Mouse (Mus musculus): Measurements from ENCODE around the gene Lingo3. TPM values are rescaled to one million over a fixed set of nuclear protein-coding genes. Genes with fewer than 3 reads are reported as not detected.

Lingo3 gene
- not detected in 2 replicates for polyA plus RNA-seq (2012; ENCODE audit: insufficient read depth, insufficient read length, missing spikeins)

GRCm38 (mm10) chr10:80843931-80844547 is at the start of gene Lingo3:
Gene Lingo3, minus strand, starts transcription at chr10:80844039.
- no peak for TF ChIP-seq POLR2A (IDR thresholded peaks at IDR 0.05; ENCODE audit: borderline replicate concordance, low read depth, low read length)
- no peak for TF ChIP-seq CTCF (IDR thresholded peaks at IDR 0.05; ENCODE audit: low read depth, low read length)
- Histone ChIP-seq H3K27ac (ENCODE audit: insufficient read depth, low read depth, low read length) (no peak within 1 kb of the TSS), H3K4me1 (ENCODE audit: control insufficient read depth, insufficient read depth, low read length) (peaks cover 18% of the 10 kb centered on the region), H3K4me3 (ENCODE audit: insufficient read depth, low read length) (peak within 1 kb of the TSS; percentile 42)

- TF ChIP-seq POLR2A (IDR thresholded peaks at IDR 0.05; ENCODE audit: borderline replicate concordance, low read depth, low read length) (no peak), CTCF (IDR thresholded peaks at IDR 0.05; ENCODE audit: low read depth, low read length) (no peak)
- no peaks in the 10 kb centered on the region for H3K4me1 ChIP-seq (ENCODE audit: control insufficient read depth, insufficient read depth, low read length)
- H3K27ac ChIP-seq (ENCODE audit: insufficient read depth, low read depth, low read length), result no peak overlapping the region
- H3K4me3 ChIP-seq (ENCODE audit: insufficient read depth, low read length), result no peak overlapping the region
These were observed 43.3 kb upstream of the Lingo3 start for GRCm38 (mm10) chr10:80887181-80887580.

- Histone ChIP-seq H3K27ac (ENCODE audit: insufficient read depth, low read depth, low read length) (no peak overlapping the region), H3K4me1 (ENCODE audit: control insufficient read depth, insufficient read depth, low read length) (peaks cover 13% of the 10 kb centered on the region), H3K4me3 (ENCODE audit: insufficient read depth, low read length) (no peak overlapping the region)
- TF ChIP-seq POLR2A (IDR thresholded peaks at IDR 0.05; ENCODE audit: borderline replicate concordance, low read depth, low read length) (no peak), CTCF (IDR thresholded peaks at IDR 0.05; ENCODE audit: low read depth, low read length) (peak; percentile 92)
These were observed 37.5 kb upstream of the Lingo3 start for GRCm38 (mm10) chr10:80881301-80881700.

GRCm38 (mm10) chr10:80880901-80881300 is 37.1 kb upstream of the Lingo3 start:
- H3K4me3 ChIP-seq (ENCODE audit: insufficient read depth, low read length), result no peak overlapping the region
- H3K4me1 ChIP-seq (ENCODE audit: control insufficient read depth, insufficient read depth, low read length), result peaks cover 13% of the 10 kb centered on the region
- no peak overlapping the region for H3K27ac ChIP-seq (ENCODE audit: insufficient read depth, low read depth, low read length)
- TF ChIP-seq CTCF (IDR thresholded peaks at IDR 0.05; ENCODE audit: low read depth, low read length) (no peak), POLR2A (IDR thresholded peaks at IDR 0.05; ENCODE audit: borderline replicate concordance, low read depth, low read length) (no peak)

GRCm38 (mm10) chr10:80880131-80880641 is 36.3 kb upstream of the Lingo3 start:
- no peak overlapping the region for H3K27ac ChIP-seq (ENCODE audit: insufficient read depth, low read depth, low read length)
- H3K4me3 ChIP-seq (ENCODE audit: insufficient read depth, low read length), result no peak overlapping the region
- TF ChIP-seq POLR2A (IDR thresholded peaks at IDR 0.05; ENCODE audit: borderline replicate concordance, low read depth, low read length) (no peak), CTCF (IDR thresholded peaks at IDR 0.05; ENCODE audit: low read depth, low read length) (peak; percentile 86)
- H3K4me1 ChIP-seq (ENCODE audit: control insufficient read depth, insufficient read depth, low read length), result peaks cover 13% of the 10 kb centered on the region

- H3K27ac ChIP-seq (ENCODE audit: insufficient read depth, low read depth, low read length), result no peak overlapping the region
These were observed 32.8 kb upstream of the Lingo3 start for GRCm38 (mm10) chr10:80876594-80876993.

GRCm38 (mm10) chr10:80876028-80876427 is 32.2 kb upstream of the Lingo3 start:
- Histone ChIP-seq H3K27ac (ENCODE audit: insufficient read depth, low read depth, low read length) (no peak overlapping the region), H3K4me3 (ENCODE audit: insufficient read depth, low read length) (no peak overlapping the region), H3K4me1 (ENCODE audit: control insufficient read depth, insufficient read depth, low read length) (peaks cover 13% of the 10 kb centered on the region)
- TF ChIP-seq POLR2A (IDR thresholded peaks at IDR 0.05; ENCODE audit: borderline replicate concordance, low read depth, low read length) (no peak), CTCF (IDR thresholded peaks at IDR 0.05; ENCODE audit: low read depth, low read length) (peak; percentile 59)

More at GRCm38 (mm10) chr10:80876594-80876993, 32.8 kb upstream of the Lingo3 start:
- H3K4me1 ChIP-seq (ENCODE audit: control insufficient read depth, insufficient read depth, low read length), result peaks cover 13% of the 10 kb centered on the region
- TF ChIP-seq CTCF (IDR thresholded peaks at IDR 0.05; ENCODE audit: low read depth, low read length) (no peak), POLR2A (IDR thresholded peaks at IDR 0.05; ENCODE audit: borderline replicate concordance, low read depth, low read length) (no peak)
- no peak overlapping the region for H3K4me3 ChIP-seq (ENCODE audit: insufficient read depth, low read length)

GRCm38 (mm10) chr10:80874035-80874434 is 30.2 kb upstream of the Lingo3 start:
- TF ChIP-seq POLR2A (IDR thresholded peaks at IDR 0.05; ENCODE audit: borderline replicate concordance, low read depth, low read length) (no peak), CTCF (IDR thresholded peaks at IDR 0.05; ENCODE audit: low read depth, low read length) (no peak)
- no peak overlapping the region for H3K27ac ChIP-seq (ENCODE audit: insufficient read depth, low read depth, low read length)
- peaks cover 13% of the 10 kb centered on the region for H3K4me1 ChIP-seq (ENCODE audit: control insufficient read depth, insufficient read depth, low read length)
- H3K4me3 ChIP-seq (ENCODE audit: insufficient read depth, low read length), result no peak overlapping the region

- H3K4me3 ChIP-seq (ENCODE audit: insufficient read depth, low read length), result no peak within 1 kb of the TSS
These were observed 27.7 kb upstream of the Lingo3 start, which contains the start of gene Tmprss9 for GRCm38 (mm10) chr10:80871581-80871980. Gene Tmprss9, plus strand, starts transcription at chr10:80871848.

GRCm38 (mm10) chr10:80870993-80871392 is 27.2 kb upstream of the Lingo3 start:
- Histone ChIP-seq H3K27ac (ENCODE audit: insufficient read depth, low read depth, low read length) (no peak overlapping the region), H3K4me1 (ENCODE audit: control insufficient read depth, insufficient read depth, low read length) (no peaks in the 10 kb centered on the region), H3K4me3 (ENCODE audit: insufficient read depth, low read length) (no peak overlapping the region)
- TF ChIP-seq CTCF (IDR thresholded peaks at IDR 0.05; ENCODE audit: low read depth, low read length) (no peak), POLR2A (IDR thresholded peaks at IDR 0.05; ENCODE audit: borderline replicate concordance, low read depth, low read length) (no peak)

More at GRCm38 (mm10) chr10:80871581-80871980, 27.7 kb upstream of the Lingo3 start, which contains the start of gene Tmprss9:
- Histone ChIP-seq H3K27ac (ENCODE audit: insufficient read depth, low read depth, low read length) (no peak within 1 kb of the TSS), H3K4me1 (ENCODE audit: control insufficient read depth, insufficient read depth, low read length) (no peaks in the 10 kb centered on the region)
- TF ChIP-seq CTCF (IDR thresholded peaks at IDR 0.05; ENCODE audit: low read depth, low read length), result no peak
- TF ChIP-seq POLR2A (IDR thresholded peaks at IDR 0.05; ENCODE audit: borderline replicate concordance, low read depth, low read length), result no peak
